Mouse (Mus musculus): ENCODE data around the gene Taf1c.

GRCm38 (mm10) chr8:119557132-119557531 is 47.9 kb downstream of the Taf1c start:
- TF ChIP-seq EP300 (IDR thresholded peaks at IDR 0.05; ENCODE audit: low read depth) (no peak), CTCF (IDR thresholded peaks at IDR 0.05; ENCODE audit: low read depth) (no peak)

All from liver, postnatal 0 days (tissue).